23 mouse cellular contexts compared by ENCODE assay signal in the genomic region with DNA sequence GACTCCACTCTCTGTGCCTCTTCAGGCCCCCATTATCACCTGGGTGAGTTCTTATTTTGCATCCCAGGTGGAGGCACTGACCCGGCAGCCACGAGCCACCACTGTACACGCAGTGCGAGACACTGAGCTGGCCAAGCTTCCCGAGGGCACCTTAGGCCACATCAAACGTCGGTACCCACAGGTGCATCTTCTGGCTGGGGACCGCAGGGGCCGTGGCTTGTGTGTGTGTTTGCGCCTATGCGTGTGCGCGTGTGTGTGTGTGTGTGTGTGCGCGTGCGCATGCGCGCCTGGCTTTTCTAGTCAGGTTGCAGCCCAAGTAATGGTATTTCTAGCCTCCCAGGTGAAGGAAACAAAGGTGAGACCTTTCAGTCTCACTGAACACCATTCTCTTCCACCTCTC. TPM values are rescaled to one million over a fixed set of nuclear protein-coding genes. Genes with fewer than 3 reads are reported as not detected.
DNase-seq lines count a peak whose midpoint lies in the region; ATAC-seq and TF ChIP-seq lines count a peak whose summit lies in the region.
"Had no signal": no experiment of that assay in that cellular context is flagged by ENCODE, and none has a peak within 500 bp of the region (broad histone marks: within the 10 kb centered on the region; RNA-seq: fewer than 3 reads in every experiment).

No protein-coding gene starts in this region.

- no peak for ATAC-seq in forebrain, embryonic 11.5 days (replicated peaks; ENCODE audit: low FRiP score)
- no peak for ATAC-seq in forebrain, embryonic 15.5 days (replicated peaks)
- ATAC-seq: forebrain, embryonic 14.5 days; hindbrain, postnatal 0 days; inflammation-experienced regulatory T-cells, adult 6 months; intestine, embryonic 16.5 days had no signal

- no peak overlapping the region for H3K27ac ChIP-seq in forebrain, embryonic 11.5 days (ENCODE audit: low read depth, low read length)
- H3K27ac ChIP-seq in forebrain, embryonic 15.5 days (replicated peaks) = no peak overlapping the region
- H3K27ac ChIP-seq: forebrain, embryonic 10.5 days; heart, adult 2 months; hindbrain, embryonic 14.5 days; hindbrain, postnatal 0 days had no signal

- H3K9me3 ChIP-seq in forebrain, embryonic 11.5 days (ENCODE audit: control insufficient read depth, low read length) = no peaks in the 10 kb centered on the region
- no peaks in the 10 kb centered on the region for H3K9me3 ChIP-seq in forebrain, embryonic 15.5 days
- H3K9me3 ChIP-seq in E14TG2a.4 (ENCODE audit: low read length) = no peaks in the 10 kb centered on the region
- H3K9me3 ChIP-seq: forebrain, embryonic 10.5 days had no signal

- H3K27me3 ChIP-seq in forebrain, embryonic 11.5 days (ENCODE audit: control insufficient read depth, insufficient read depth, low read length) = no peaks in the 10 kb centered on the region
- H3K27me3 ChIP-seq in forebrain, embryonic 15.5 days = no peaks in the 10 kb centered on the region
- no peaks in the 10 kb centered on the region for H3K27me3 ChIP-seq in E14TG2a.4 (ENCODE audit: insufficient read depth, low read length)

- no peaks in the 10 kb centered on the region for H3K4me1 ChIP-seq in forebrain, embryonic 11.5 days (replicated peaks; ENCODE audit: control insufficient read depth, insufficient read depth, low read length)
- no peaks in the 10 kb centered on the region for H3K4me1 ChIP-seq in forebrain, embryonic 15.5 days
- H3K4me1 ChIP-seq in E14TG2a.4 (replicated peaks; ENCODE audit: low read depth, low read length) = peaks cover 44% of the 10 kb centered on the region
- H3K4me1 ChIP-seq: forebrain, embryonic 10.5 days had no signal

- 95% methylated on average over 18 of the region's 18 CpGs for WGBS in forebrain, embryonic 11.5 days
- WGBS in forebrain, embryonic 15.5 days = 94% methylated on average over 18 of the region's 18 CpGs

- TF ChIP-seq CTCF in E14TG2a.4 (conservative IDR thresholded peaks at IDR 0.05; ENCODE audit: low read length) = no peak

- peaks cover 2% of the 10 kb centered on the region; the same call in 1 of the 2 replicates for H3K36me3 ChIP-seq in forebrain, embryonic 11.5 days (ENCODE audit: control insufficient read depth, insufficient read depth, low read length)
- peaks cover 25% of the 10 kb centered on the region for H3K36me3 ChIP-seq in forebrain, embryonic 15.5 days
- peaks cover 76% of the 10 kb centered on the region for H3K36me3 ChIP-seq in E14TG2a.4 (ENCODE audit: insufficient read depth, low read length)

- H3K4me3 ChIP-seq in forebrain, embryonic 11.5 days (ENCODE audit: low read depth, low read length) = no peak overlapping the region
- no peak overlapping the region for H3K4me3 ChIP-seq in forebrain, embryonic 15.5 days
- H3K4me3 ChIP-seq in E14TG2a.4 (replicated peaks; ENCODE audit: low read length) = peak overlapping the region; percentile 72
- H3K4me3 ChIP-seq: forebrain, embryonic 10.5 days; heart, adult 2 months had no signal

- no peak overlapping the region for H3K9ac ChIP-seq in forebrain, embryonic 11.5 days (ENCODE audit: low read length)
- H3K9ac ChIP-seq in forebrain, embryonic 15.5 days (replicated peaks) = no peak overlapping the region
- H3K9ac ChIP-seq: hindbrain, embryonic 14.5 days had no signal

- no peak overlapping the region for H3K4me2 ChIP-seq in forebrain, embryonic 11.5 days (ENCODE audit: low read depth, low read length, severe bottlenecking)
- no peak overlapping the region for H3K4me2 ChIP-seq in forebrain, embryonic 15.5 days (replicated peaks)
- H3K4me2 ChIP-seq: heart, embryonic 11.5 days; hindbrain, embryonic 14.5 days had no signal

- DNase-seq in forebrain, embryonic 11.5 days (ENCODE audit: low spot score) = peak; percentile 42
- peak; percentile 54 for DNase-seq in R1 (ENCODE audit: low read depth, low spot score)
- DNase-seq in adrenal gland, postnatal 25 days = no peak
- DNase-seq in urinary bladder, postnatal 36 days (ENCODE audit: low spot score in 2 of 2) = no peak
- DNase-seq: adrenal gland, adult 2 months; adrenal gland, postnatal 14 days; cerebellum, adult 18-20 months; cerebellum, adult 9-10 months; cerebellum, postnatal 14 days; gastrocnemius, postnatal 25 days; heart, postnatal 4 days; kidney, adult 18-20 months had no signal

RNA-seq across cellular contexts. Expression of a gene that starts 16.8 kb away (rescaled TPM):
- 19.2 and 25.0 TPM in 2 replicates for polyA plus RNA-seq in forebrain, embryonic 11.5 days (2014; fragmentation: Nextera tagmentation; extraction: Ambion mirVana)
- 28.0 and 28.1 TPM in 2 replicates for polyA plus RNA-seq in forebrain, embryonic 15.5 days (2015; fragmentation: Nextera tagmentation; extraction: Ambion mirVana)
- total RNA-seq in adrenal gland, postnatal 25 days (2021) = 41.7 and 63.8 TPM in 2 replicates

RNA-seq across cellular contexts. Expression of a gene that starts 31.7 kb away (rescaled TPM):
- polyA plus RNA-seq in forebrain, embryonic 11.5 days (2014; fragmentation: Nextera tagmentation; extraction: Ambion mirVana) = 56.6 and 56.7 TPM in 2 replicates
- polyA plus RNA-seq in forebrain, embryonic 15.5 days (2015; fragmentation: Nextera tagmentation; extraction: Ambion mirVana) = 88.9 and 95.4 TPM in 2 replicates
- 46.3 and 46.5 TPM in 2 replicates for total RNA-seq in adrenal gland, postnatal 25 days (2021)

RNA-seq across cellular contexts. Expression of a gene that starts 35.9 kb away (rescaled TPM):
- 7.2 and 7.8 TPM in 2 replicates for polyA plus RNA-seq in forebrain, embryonic 11.5 days (2014; fragmentation: Nextera tagmentation; extraction: Ambion mirVana)
- 0.64 and 0.89 TPM in 2 replicates for polyA plus RNA-seq in forebrain, embryonic 15.5 days (2015; fragmentation: Nextera tagmentation; extraction: Ambion mirVana)
- not detected in 2 replicates for total RNA-seq in adrenal gland, postnatal 25 days (2021)
- total RNA-seq: adrenal gland, adult 2 months; gastrocnemius, adult 8-10 months; gastrocnemius, postnatal 25 days had no signal
- polyA plus RNA-seq: adrenal gland, adult 2 months; heart, adult 2 months had no signal

RNA-seq across cellular contexts. Expression of a gene that starts 39.0 kb away (rescaled TPM):
- 34.1 and 35.1 TPM in 2 replicates for polyA plus RNA-seq in forebrain, embryonic 11.5 days (2014; fragmentation: Nextera tagmentation; extraction: Ambion mirVana)
- polyA plus RNA-seq in forebrain, embryonic 15.5 days (2015; fragmentation: Nextera tagmentation; extraction: Ambion mirVana) = 74.3 and 79.6 TPM in 2 replicates
- total RNA-seq in adrenal gland, postnatal 25 days (2021) = 18.2 and 24.3 TPM in 2 replicates

RNA-seq across cellular contexts. Expression of a gene that starts 55.2 kb away (rescaled TPM):
- polyA plus RNA-seq in forebrain, embryonic 11.5 days (2014; fragmentation: Nextera tagmentation; extraction: Ambion mirVana) = 15.5 and 16.4 TPM in 2 replicates
- polyA plus RNA-seq in forebrain, embryonic 15.5 days (2015; fragmentation: Nextera tagmentation; extraction: Ambion mirVana) = 33.4 and 34.8 TPM in 2 replicates
- 7.0 and 10.0 TPM in 2 replicates for total RNA-seq in adrenal gland, postnatal 25 days (2021)
- polyA plus RNA-seq: inflammation-experienced regulatory T-cells, adult 6 months had no signal

Comparison
In these comparisons a context has a peak if more than half of its experiments do, and no peak if none do; other contexts are left out.
1. DNase-seq: peak in forebrain, embryonic 11.5 days (single experiment) and R1 (single experiment); none in adrenal gland, postnatal 25 days (single experiment) and urinary bladder, postnatal 36 days (0 of 2).